Mouse (Mus musculus) limb, embryonic 14.5 days (tissue): ENCODE data around the gene Mthfd1. TPM values are rescaled to one million over a fixed set of nuclear protein-coding genes. Genes with fewer than 3 reads are reported as not detected.

ENCODE experiments used
- ATAC-seq: fragments of 200-750 bp; cut with Nextera tagmentation; 2 replicates; pipeline ENCODE4 v1.8.0; 2017; ENCODE audit warnings: low read depth, moderate number of reproducible peaks, moderate TSS enrichment; ENCODE audit not compliant: low FRiP score
- DNase-seq: peaks from one replicate; pipeline ENCODE4 v3.0.0-alpha.2; 2015; ENCODE audit warnings: low spot score
- H3K27ac ChIP-seq: fragments of 300-500 bp; sonication (generic); replicated peaks from 2 replicates; pipeline ENCODE4 v1.5.1; 2014; ENCODE audit warnings: low read depth, mild to moderate bottlenecking, low read length, moderate library complexity, mixed read lengths
- H3K27me3 ChIP-seq: fragments of 300-500 bp; sonication (generic); 2 replicates; pipeline ENCODE4 v1.6.1; 2014; ENCODE audit warnings: low read length, mixed read lengths; ENCODE audit not compliant: control insufficient read depth, insufficient read depth
- H3K36me3 ChIP-seq: fragments of 300-500 bp; sonication (generic); 2 replicates; pipeline ENCODE4 v1.6.1; 2014; ENCODE audit warnings: mild to moderate bottlenecking, low read length, moderate library complexity, mixed read lengths; ENCODE audit not compliant: control insufficient read depth, insufficient read depth
- H3K4me1 ChIP-seq: fragments of 300-500 bp; sonication (generic); 2 replicates; pipeline ENCODE4 v1.6.1; 2014; ENCODE audit warnings: antibody characterized with exemption, low read length, mixed read lengths; ENCODE audit not compliant: control insufficient read depth, insufficient read depth
- H3K4me2 ChIP-seq: fragments of 300-500 bp; sonication (generic); replicated peaks from 2 replicates; pipeline ENCODE4 v1.6.1; 2014; ENCODE audit warnings: low read depth, mild to moderate bottlenecking, low read length, moderate library complexity; ENCODE audit not compliant: severe bottlenecking
- H3K4me3 ChIP-seq: fragments of 300-500 bp; sonication (generic); replicated peaks from 2 replicates; pipeline ENCODE4 v1.5.1; 2014; ENCODE audit warnings: low read length
- H3K9ac ChIP-seq: fragments of 300-500 bp; sonication (generic); 2 replicates; pipeline ENCODE4 v1.6.1; 2014; ENCODE audit warnings: mild to moderate bottlenecking, low read depth, low read length, moderate library complexity; ENCODE audit not compliant: severe bottlenecking
- H3K9me3 ChIP-seq: fragments of 300-500 bp; sonication (generic); 2 replicates; pipeline ENCODE4 v1.6.1; 2016; ENCODE audit warnings: low read length; ENCODE audit not compliant: control insufficient read depth
- POLR2A ChIP-seq: fragments of 200-500 bp; IDR thresholded peaks from 2 replicates; pipeline ENCODE4 v1.8.0; 2012; ENCODE audit warnings: inconsistent platforms, mild to moderate bottlenecking, moderate library complexity, borderline replicate concordance; ENCODE audit not compliant: insufficient read depth, insufficient read length; ENCODE audit errors: extremely low read depth
- WGBS: fragments of 180-500 bp; shearing (Covaris S2); extraction: QIAGEN DNeasy Blood & Tissue Kit; methylation state at CpG from one replicate; pipeline ENCODE4 v1.1.7; 2014; 5-methylcytosine and 5-hydroxymethylcytosine counted together
- polyA plus RNA-seq, 2 experiments: library from polyadenylated mRNA; depleted of rRNA in 1 of 2; stranded (reverse) in 1 of 2; unstranded in 1 of 2; fragments of >200 nt; fragmentation: Nextera tagmentation in 1 of 2; extraction: Ambion mirVana in 1 of 2; gene quantifications; 2 replicates each; pipeline versions ENCODE4 v1.2.1 to v1.2.3; 2012 to 2014

The Mthfd1 gene
- polyA plus RNA-seq, 2 experiments = 49.5 to 62.7 TPM

DNA sequence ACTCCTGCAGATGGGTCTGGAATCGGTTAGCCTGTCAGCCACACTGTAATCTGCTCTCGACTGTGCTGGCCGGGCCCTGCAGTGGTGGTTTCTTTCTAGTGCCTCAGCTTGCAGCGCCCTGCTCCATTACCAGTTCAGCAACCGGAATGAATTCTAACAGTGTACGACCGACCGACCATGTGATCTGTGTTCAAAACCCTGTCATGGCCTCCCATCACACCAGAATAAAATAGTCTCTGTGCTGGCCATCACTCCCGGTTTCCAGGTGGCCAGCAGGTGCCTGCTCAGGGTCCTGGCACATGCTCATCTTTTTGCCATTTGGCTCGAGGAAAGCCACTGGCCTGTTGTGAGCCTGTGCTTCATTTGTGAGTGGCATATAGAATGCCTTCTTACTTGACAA is 13.6 kb downstream of the Mthfd1 start:
- WGBS = 76% methylated on average over 10 of the region's 10 CpGs
- H3K4me2 ChIP-seq = no peak overlapping the region
- H3K4me1 ChIP-seq = no peaks in the 10 kb centered on the region
- no peak overlapping the region for H3K4me3 ChIP-seq
- H3K36me3 ChIP-seq = peaks cover 11% of the 10 kb centered on the region; the same call in 1 of the 2 replicates
- no peaks in the 10 kb centered on the region for H3K27me3 ChIP-seq
- no peak for TF ChIP-seq POLR2A
- DNase-seq = no peak
- H3K27ac ChIP-seq = no peak overlapping the region
- H3K9me3 ChIP-seq = no peaks in the 10 kb centered on the region
- ATAC-seq = no peak
- no peak overlapping the region for H3K9ac ChIP-seq

DNA sequence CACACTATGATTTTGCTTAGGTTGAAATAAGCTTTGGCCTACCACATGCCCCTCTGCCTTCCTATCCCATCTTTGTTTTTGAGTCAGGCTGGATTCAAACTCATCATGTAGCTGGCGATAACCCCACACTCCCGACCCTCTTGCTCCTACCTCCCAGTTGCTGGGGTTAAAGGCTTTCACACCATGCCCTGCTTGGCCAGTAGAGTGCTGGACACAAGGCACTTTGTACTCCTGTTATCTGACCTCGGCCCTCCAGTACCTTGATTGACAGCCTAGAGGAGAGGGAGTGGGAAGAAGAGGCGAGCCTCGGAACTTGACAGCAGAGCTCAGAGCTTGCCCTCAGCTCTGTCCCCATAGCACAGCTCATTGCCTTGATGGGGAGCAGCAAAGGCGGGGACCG is 14.1 kb downstream of the Mthfd1 start:
- peaks cover 11% of the 10 kb centered on the region; the same call in 1 of the 2 replicates for H3K36me3 ChIP-seq
- no peak for ATAC-seq

DNA sequence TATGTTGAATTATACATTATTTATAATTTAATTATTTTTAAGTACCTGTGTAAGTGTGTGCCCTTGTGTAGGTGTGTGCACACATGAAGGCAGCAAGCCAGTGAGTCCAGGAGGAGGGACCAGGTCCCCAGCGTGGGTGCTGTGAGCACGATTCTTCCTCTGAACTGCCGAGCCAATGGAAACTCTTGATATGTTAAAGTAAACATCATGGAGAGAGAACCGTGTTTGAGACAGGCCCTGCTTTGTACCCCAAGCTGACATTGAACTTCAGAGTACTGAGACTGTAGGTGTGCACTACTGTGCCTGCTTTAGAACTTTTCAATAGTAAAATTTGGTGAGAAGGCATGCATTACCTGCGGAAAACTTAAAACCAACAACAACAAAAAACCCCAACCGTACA is 16.4 kb downstream of the Mthfd1 start:
- Histone ChIP-seq H3K27me3 (no peaks in the 10 kb centered on the region), H3K9ac (no peak overlapping the region), H3K4me1 (no peaks in the 10 kb centered on the region), H3K9me3 (no peaks in the 10 kb centered on the region), H3K4me2 (no peak overlapping the region), H3K36me3 (peaks cover 11% of the 10 kb centered on the region; the same call in 1 of the 2 replicates), H3K4me3 (no peak overlapping the region), H3K27ac (no peak overlapping the region)
- WGBS = 92% methylated on average over 6 of the region's 6 CpGs
- no peak for TF ChIP-seq POLR2A
- DNase-seq (no peak), ATAC-seq (no peak)

More for the DNA sequence above, 14.1 kb downstream of the Mthfd1 start:
- H3K4me3 ChIP-seq = no peak overlapping the region
- no peak overlapping the region for H3K9ac ChIP-seq
- DNase-seq = no peak
- TF ChIP-seq POLR2A = no peak
- 84% methylated on average over 7 of the region's 7 CpGs for WGBS
- H3K27me3 ChIP-seq = no peaks in the 10 kb centered on the region
- H3K4me2 ChIP-seq = no peak overlapping the region
- no peak overlapping the region for H3K27ac ChIP-seq
- no peaks in the 10 kb centered on the region for H3K9me3 ChIP-seq
- no peaks in the 10 kb centered on the region for H3K4me1 ChIP-seq

DNA sequence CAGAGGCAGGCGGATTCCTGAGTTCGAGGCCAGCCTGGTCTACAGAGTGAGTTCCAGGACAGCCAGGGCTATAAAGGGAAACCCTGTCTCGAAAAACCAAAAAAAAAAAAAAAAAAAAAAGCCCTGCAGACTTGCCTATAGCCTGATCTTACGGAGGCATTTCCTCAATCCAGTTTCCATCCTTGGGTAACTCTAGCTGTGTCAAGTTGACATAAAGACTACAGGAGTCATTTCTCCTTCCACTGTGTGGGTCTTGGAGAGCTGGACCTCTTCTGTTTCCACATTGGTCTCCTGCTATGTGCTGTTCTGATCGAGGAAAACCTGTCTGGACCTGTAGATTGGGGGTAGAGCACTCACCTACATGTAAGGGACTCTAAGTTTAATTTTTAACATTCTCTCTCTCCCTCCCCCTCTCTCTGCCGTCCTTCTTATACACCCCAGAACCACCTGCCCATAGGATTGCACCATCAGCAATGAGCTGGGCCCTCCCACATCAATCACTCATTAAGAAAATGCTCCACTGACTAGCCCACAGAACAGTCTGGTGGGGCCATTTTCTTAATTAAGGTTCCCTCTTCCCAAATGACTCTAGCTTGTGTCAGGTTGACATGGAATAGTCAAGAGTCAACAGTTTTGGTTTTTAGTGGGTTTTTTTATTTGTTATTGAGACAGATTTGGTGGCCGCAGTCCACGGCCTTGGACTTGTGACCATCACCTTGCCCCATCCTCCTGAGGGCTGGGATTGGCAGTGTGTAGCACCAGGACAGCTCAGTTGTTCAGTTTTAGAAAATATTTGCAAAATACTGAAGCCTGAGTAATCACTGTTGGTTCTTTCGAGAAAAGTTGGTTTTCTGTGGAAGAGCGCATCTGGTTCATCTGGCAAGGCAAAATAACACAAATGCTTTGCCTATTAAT is 17.8 kb downstream of the Mthfd1 start:
- no peaks in the 10 kb centered on the region for H3K9me3 ChIP-seq
- WGBS = 89% methylated on average over 10 of the region's 10 CpGs
- no peaks in the 10 kb centered on the region for H3K27me3 ChIP-seq
- no peak for TF ChIP-seq POLR2A
- DNase-seq (no peak), ATAC-seq (no peak)
- no peak overlapping the region for H3K27ac ChIP-seq
- H3K4me1 ChIP-seq = no peaks in the 10 kb centered on the region
- no peak overlapping the region for H3K9ac ChIP-seq
- H3K36me3 ChIP-seq = peaks cover 11% of the 10 kb centered on the region; the same call in 1 of the 2 replicates
- no peak overlapping the region for H3K4me3 ChIP-seq
- H3K4me2 ChIP-seq = no peak overlapping the region

DNA sequence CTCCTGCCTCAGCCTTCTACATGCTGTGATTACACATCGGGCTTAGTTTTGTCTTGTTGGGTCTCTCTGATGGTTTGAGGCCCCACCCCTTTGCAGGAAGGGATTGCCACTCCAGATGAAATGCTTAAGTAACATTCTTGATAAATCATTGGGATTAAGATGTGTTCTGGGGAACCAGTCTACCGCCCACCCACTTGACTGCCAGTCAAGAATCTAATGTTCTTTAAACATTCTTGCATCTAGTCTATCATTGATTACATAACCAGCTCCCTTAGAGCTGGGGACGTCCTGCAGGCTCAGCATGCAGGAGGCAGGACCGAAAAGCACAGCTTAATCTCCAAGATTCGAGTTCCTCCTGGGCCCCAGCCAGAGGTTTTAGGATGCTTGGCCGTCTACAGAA is 23.1 kb downstream of the Mthfd1 start:
- Histone ChIP-seq H3K4me1 (0 out of 2 replicates have a peak, but pooled peaks cover 4% of the 10 kb centered on the region), H3K36me3 (peaks cover 17% of the 10 kb centered on the region), H3K9ac (no peak overlapping the region), H3K4me2 (no peak overlapping the region), H3K27ac (no peak overlapping the region), H3K4me3 (no peak overlapping the region), H3K9me3 (no peaks in the 10 kb centered on the region), H3K27me3 (no peaks in the 10 kb centered on the region)
- WGBS = 87% methylated on average over 6 of the region's 6 CpGs
- ATAC-seq = no peak
- DNase-seq = no peak
- no peak for TF ChIP-seq POLR2A
